ENCODE assay signal across 8 mouse cellular contexts in genomic region chr13:48782727-48783725, GRCm38 (mm10).
A peak's percentile ranks its signal among the peaks of the same experiment; 100 is the strongest.
DNase-seq lines count a peak whose midpoint lies in the region; ATAC-seq and TF ChIP-seq lines count a peak whose summit lies in the region.

No protein-coding gene starts in this region.

- ATAC-seq in limb, embryonic 14.5 days (ENCODE audit: low FRiP score, low read depth), result peak; percentile 75
- 0 out of 2 replicates have a peak, but pooled peaks have one; percentile 37 for ATAC-seq in midbrain, embryonic 15.5 days (replicated peaks)
- ATAC-seq in activated CD4-positive, CD25-positive, alpha-beta regulatory T cell, adult 4 months, result no peak

- H3K27me3 ChIP-seq in limb, embryonic 14.5 days (ENCODE audit: control insufficient read depth, insufficient read depth, low read length), result no peaks in the 10 kb centered on the region
- H3K27me3 ChIP-seq in midbrain, embryonic 15.5 days (replicated peaks), result no peaks in the 10 kb centered on the region

- no peak overlapping the region for H3K4me3 ChIP-seq in limb, embryonic 14.5 days (replicated peaks; ENCODE audit: low read length)
- no peak overlapping the region for H3K4me3 ChIP-seq in midbrain, embryonic 15.5 days

- no peak for TF ChIP-seq POLR2A in limb, embryonic 14.5 days (IDR thresholded peaks at IDR 0.05; ENCODE audit: borderline replicate concordance, extremely low read depth, insufficient read depth, insufficient read length)

- H3K4me1 ChIP-seq in limb, embryonic 14.5 days (ENCODE audit: control insufficient read depth, insufficient read depth, low read length), result peaks cover 26% of the 10 kb centered on the region
- H3K4me1 ChIP-seq in midbrain, embryonic 15.5 days, result peaks cover 10% of the 10 kb centered on the region; the same call in 1 of the 2 replicates

- peak overlapping the region; percentile 31; the same call in 1 of the 2 replicates for H3K9ac ChIP-seq in limb, embryonic 14.5 days (ENCODE audit: low read depth, low read length, severe bottlenecking)
- H3K9ac ChIP-seq in midbrain, embryonic 15.5 days, result no peak overlapping the region

- no peaks in the 10 kb centered on the region for H3K36me3 ChIP-seq in limb, embryonic 14.5 days (ENCODE audit: control insufficient read depth, insufficient read depth, low read length)
- no peaks in the 10 kb centered on the region for H3K36me3 ChIP-seq in midbrain, embryonic 15.5 days (replicated peaks)

- intact Hi-C loops in gastrocnemius, postnatal 14 days (cut with DNase I; ENCODE audit: low total_unique reads), result no loop called here
- intact Hi-C loops in left cerebral cortex, postnatal 10 days (cut with DNase I), result no loop called here

- peak overlapping the region; percentile 65; the same call in 1 of the 2 replicates for H3K27ac ChIP-seq in limb, embryonic 14.5 days (replicated peaks; ENCODE audit: low read depth, low read length)
- no peak overlapping the region for H3K27ac ChIP-seq in midbrain, embryonic 15.5 days

- H3K9me3 ChIP-seq in limb, embryonic 14.5 days (ENCODE audit: control insufficient read depth, low read length), result no peaks in the 10 kb centered on the region
- H3K9me3 ChIP-seq in midbrain, embryonic 15.5 days, result no peaks in the 10 kb centered on the region

- 19% methylated on average over 27 of the region's 27 CpGs for WGBS in limb, embryonic 14.5 days
- 45% methylated on average over 27 of the region's 27 CpGs for WGBS in midbrain, embryonic 15.5 days

- H3K4me2 ChIP-seq in limb, embryonic 14.5 days (replicated peaks; ENCODE audit: low read depth, low read length, severe bottlenecking), result peak overlapping the region; percentile 26
- H3K4me2 ChIP-seq in midbrain, embryonic 15.5 days, result no peak overlapping the region

- peak; percentile 7 for DNase-seq in 3T3-L1 (ENCODE audit: low read depth, low spot score)
- peak; percentile 88 to 95 for DNase-seq in adrenal gland, adult (ENCODE audit: inconsistent age in 2 of 2, low spot score in 1 of 2)
- peak; percentile 57 for DNase-seq in gastrocnemius, postnatal 14 days
- DNase-seq in limb, embryonic 14.5 days (ENCODE audit: low spot score), result peak; percentile 50
- DNase-seq in spleen, adult 18-20 months, result no peak
- DNase-seq in left cerebral cortex, postnatal 10 days (ENCODE audit: extremely low spot score in 1 of 2, low spot score in 2 of 2), result no peak

Comparison
In these comparisons a context has a peak if more than half of its experiments do, and no peak if none do; other contexts are left out.
1. DNase-seq: peak in 3T3-L1 (single experiment), adrenal gland, adult (2 of 2), gastrocnemius, postnatal 14 days (single experiment) and limb, embryonic 14.5 days (single experiment); none in spleen, adult 18-20 months (0 of 2) and left cerebral cortex, postnatal 10 days (0 of 2).